Mouse (Mus musculus) MEL (cell line): ENCODE data around the gene Mrm2. TPM values are rescaled to one million over a fixed set of nuclear protein-coding genes. Genes with fewer than 3 reads are reported as not detected.
A peak's percentile ranks its signal among the peaks of the same experiment; 100 is the strongest.

Experiments used
- DNase-seq: peaks from one replicate; pipeline ENCODE4 v3.0.0; 2011; ENCODE audit warnings: low read depth, low spot score
- H3K27ac ChIP-seq: 2 replicates; pipeline ENCODE4 v1.5.1; 2012; ENCODE audit warnings: low read depth, mild to moderate bottlenecking, control low read depth, low read length, moderate library complexity; ENCODE audit not compliant: control insufficient read depth
- H3K27me3 ChIP-seq, 2 experiments: fragments of 150-350 bp in 1 of 2; sonication (generic) in 1 of 2; 2 replicates each; pipeline ENCODE4 v1.6.1; 2012; ENCODE audit warnings: low read length in 2 of 2, mild to moderate bottlenecking in 2 of 2, improper control_type of control experiment in 1 of 2, moderate library complexity in 1 of 2; ENCODE audit not compliant: insufficient read depth in 2 of 2, control insufficient read depth in 1 of 2
- H3K36me3 ChIP-seq, 2 experiments: 2 replicates each; pipeline ENCODE4 v1.6.1; 2012 to 2014; ENCODE audit warnings: low read length in 2 of 2, improper control_type of control experiment in 1 of 2, inconsistent platforms in 1 of 2, mild to moderate bottlenecking in 1 of 2; ENCODE audit not compliant: insufficient read depth in 2 of 2, control insufficient read depth in 1 of 2
- H3K4me1 ChIP-seq, 2 experiments: fragments of 150-350 bp in 1 of 2; sonication (generic) in 1 of 2; 2 replicates each; pipeline ENCODE4 v1.6.1; 2012; ENCODE audit warnings: low read length in 2 of 2, improper control_type of control experiment in 1 of 2, mild to moderate bottlenecking in 1 of 2; ENCODE audit not compliant: insufficient read depth in 2 of 2, control insufficient read depth in 1 of 2
- H3K4me3 ChIP-seq, 2 experiments: fragments of 150-350 bp in 1 of 2; sonication (generic) in 1 of 2; 2 replicates each; pipeline ENCODE4 v1.5.1; 2012; ENCODE audit warnings: low read depth in 2 of 2, low read length in 2 of 2, mild to moderate bottlenecking in 2 of 2, moderate library complexity in 2 of 2, control low read depth in 1 of 2, improper control_type of control experiment in 1 of 2; ENCODE audit not compliant: control insufficient read depth in 1 of 2, insufficient read depth in 1 of 2
- H3K79me2 ChIP-seq: 2 replicates; pipeline ENCODE4 v1.6.1; 2012; ENCODE audit warnings: mild to moderate bottlenecking, low read length, moderate library complexity; ENCODE audit not compliant: control insufficient read depth, poor library complexity, insufficient read depth
- H3K9ac ChIP-seq: 2 replicates; pipeline ENCODE4 v1.6.1; 2012; ENCODE audit warnings: low read depth, mild to moderate bottlenecking, control low read depth, low read length, moderate library complexity; ENCODE audit not compliant: control insufficient read depth, poor library complexity, severe bottlenecking
- H3K9me3 ChIP-seq: fragments of 150-350 bp; sonication (generic); replicated peaks from 2 replicates; pipeline ENCODE4 v1.6.1; 2012; ENCODE audit warnings: mild to moderate bottlenecking, low read length, improper control_type of control experiment, moderate library complexity; ENCODE audit not compliant: insufficient read depth
- BHLHE40 ChIP-seq: IDR thresholded peaks from 2 replicates; pipeline ENCODE4 v1.6.1; 2012; ENCODE audit warnings: low read depth, mild to moderate bottlenecking, inconsistent platforms, low read length, improper control_type of control experiment, borderline replicate concordance
- CHD1 ChIP-seq: IDR thresholded peaks from 2 replicates; pipeline ENCODE4 v1.6.1; 2012; ENCODE audit warnings: low read depth, mild to moderate bottlenecking, inconsistent platforms, low read length, improper control_type of control experiment
- CHD2 ChIP-seq: IDR thresholded peaks from 2 replicates; pipeline ENCODE4 v1.6.1; 2011; ENCODE audit warnings: low read length, improper control_type of control experiment
- CTCF ChIP-seq, 3 experiments: IDR thresholded peaks in 2 of 3; conservative IDR thresholded peaks in 1 of 3; 2 replicates each; pipeline ENCODE4 v1.5.1; 2011 to 2012; ENCODE audit warnings: low read length in 3 of 3, low read depth in 2 of 3, mild to moderate bottlenecking in 2 of 3, improper control_type of control experiment in 1 of 3, inconsistent platforms in 1 of 3, mixed read lengths in 1 of 3, moderate library complexity in 1 of 3; ENCODE audit not compliant: control insufficient read depth in 1 of 3, insufficient read depth in 1 of 3, poor library complexity in 1 of 3, severe bottlenecking in 1 of 3
- EP300 ChIP-seq, 2 experiments: IDR thresholded peaks; 2 replicates each; pipeline ENCODE4 v1.6.1; 2011; ENCODE audit warnings: improper control_type of control experiment in 2 of 2, low read length in 2 of 2, low read depth in 1 of 2, mild to moderate bottlenecking in 1 of 2
- ETS1 ChIP-seq: IDR thresholded peaks from 2 replicates; pipeline ENCODE4 v1.6.1; 2012; ENCODE audit warnings: low read depth, mild to moderate bottlenecking, inconsistent platforms, low read length, improper control_type of control experiment, moderate library complexity
- GABPA ChIP-seq: IDR thresholded peaks from 2 replicates; pipeline ENCODE4 v1.6.1; 2012; ENCODE audit warnings: low read depth, mild to moderate bottlenecking, inconsistent platforms, low read length, improper control_type of control experiment, moderate library complexity
- GATA1 ChIP-seq: IDR thresholded peaks from 2 replicates; pipeline ENCODE4 v1.6.1; 2011; ENCODE audit warnings: low read depth, low read length, improper control_type of control experiment
- HCFC1 ChIP-seq: IDR thresholded peaks from 2 replicates; pipeline ENCODE4 v1.6.1; 2012; ENCODE audit warnings: low read depth, mild to moderate bottlenecking, inconsistent platforms, low read length, improper control_type of control experiment, moderate library complexity
- JUND ChIP-seq: IDR thresholded peaks from 2 replicates; pipeline ENCODE4 v1.6.1; 2011; ENCODE audit warnings: low read depth, mild to moderate bottlenecking, improper control_type of control experiment, low read length
- MAFK ChIP-seq: IDR thresholded peaks from 2 replicates; pipeline ENCODE4 v1.6.1; 2011; ENCODE audit warnings: low read depth, mild to moderate bottlenecking, low read length, improper control_type of control experiment, borderline replicate concordance
- MAX ChIP-seq: IDR thresholded peaks from 2 replicates; pipeline ENCODE4 v1.6.1; 2011; ENCODE audit warnings: low read length, improper control_type of control experiment
- MAZ ChIP-seq: IDR thresholded peaks from 2 replicates; pipeline ENCODE4 v1.6.1; 2012; ENCODE audit warnings: low read depth, mild to moderate bottlenecking, inconsistent platforms, low read length, improper control_type of control experiment
- MYB ChIP-seq: IDR thresholded peaks from 2 replicates; pipeline ENCODE4 v1.6.1; 2011; ENCODE audit warnings: mild to moderate bottlenecking, low read depth, low read length, improper control_type of control experiment
- NELFE ChIP-seq: IDR thresholded peaks from 2 replicates; pipeline ENCODE4 v1.6.1; 2011; ENCODE audit warnings: low read depth, low read length, improper control_type of control experiment
- NRF1 ChIP-seq: IDR thresholded peaks from 2 replicates; pipeline ENCODE4 v1.6.1; 2014; ENCODE audit warnings: low read depth, mild to moderate bottlenecking, inconsistent platforms, low read length, improper control_type of control experiment, moderate library complexity; ENCODE audit not compliant: poor library complexity, insufficient read depth, severe bottlenecking
- POLR2A ChIP-seq, 2 experiments: IDR thresholded peaks; 2 replicates each; pipeline ENCODE4 v1.6.1; 2011 to 2012; ENCODE audit warnings: low read length in 2 of 2, mild to moderate bottlenecking in 2 of 2, control low read depth in 1 of 2, improper control_type of control experiment in 1 of 2, low read depth in 1 of 2, moderate library complexity in 1 of 2; ENCODE audit not compliant: control insufficient read depth in 1 of 2, insufficient read depth in 1 of 2, poor library complexity in 1 of 2
- POLR2AphosphoS2 ChIP-seq: IDR thresholded peaks from 2 replicates; pipeline ENCODE4 v1.6.1; 2011; ENCODE audit warnings: low read length, improper control_type of control experiment
- POLR2AphosphoS5 ChIP-seq: IDR thresholded peaks from 2 replicates; pipeline ENCODE4 v1.6.1; 2012; ENCODE audit warnings: low read depth, borderline replicate concordance, mild to moderate bottlenecking, inconsistent platforms, low read length, moderate library complexity, mixed read lengths
- RCOR1 ChIP-seq: IDR thresholded peaks from 2 replicates; pipeline ENCODE4 v1.6.1; 2012; ENCODE audit warnings: low read depth, mild to moderate bottlenecking, inconsistent platforms, low read length, improper control_type of control experiment
- SMC3 ChIP-seq: IDR thresholded peaks from 2 replicates; pipeline ENCODE4 v1.6.1; 2011; ENCODE audit warnings: low read depth, low read length, improper control_type of control experiment
- TCF12 ChIP-seq: IDR thresholded peaks from 2 replicates; pipeline ENCODE4 v1.6.1; 2014; ENCODE audit warnings: low read depth, mild to moderate bottlenecking, inconsistent platforms, low read length, improper control_type of control experiment, moderate library complexity
- USF1 ChIP-seq: IDR thresholded peaks from 2 replicates; pipeline ENCODE4 v1.6.1; 2014; ENCODE audit warnings: low read depth, mild to moderate bottlenecking, inconsistent platforms, low read length, improper control_type of control experiment, moderate library complexity
- USF2 ChIP-seq, 2 experiments: IDR thresholded peaks; 2 replicates each; pipeline ENCODE4 v1.6.1; 2011 to 2012; ENCODE audit warnings: improper control_type of control experiment in 2 of 2, low read length in 2 of 2, borderline replicate concordance in 1 of 2, inconsistent platforms in 1 of 2, low read depth in 1 of 2, mild to moderate bottlenecking in 1 of 2; ENCODE audit not compliant: insufficient read depth in 1 of 2
- ZC3H11A ChIP-seq: IDR thresholded peaks from 2 replicates; pipeline ENCODE4 v1.6.1; 2012; ENCODE audit warnings: low read depth, mild to moderate bottlenecking, inconsistent platforms, low read length, improper control_type of control experiment
- ZKSCAN1 ChIP-seq: IDR thresholded peaks from 2 replicates; pipeline ENCODE4 v1.6.1; 2012; ENCODE audit warnings: low read depth, mild to moderate bottlenecking, inconsistent platforms, low read length, improper control_type of control experiment, moderate library complexity
- ZMIZ1 ChIP-seq: IDR thresholded peaks from 2 replicates; pipeline ENCODE4 v1.6.1; 2012; ENCODE audit warnings: low read depth, mild to moderate bottlenecking, inconsistent platforms, low read length, improper control_type of control experiment, moderate library complexity
- ZNF384 ChIP-seq: IDR thresholded peaks from 2 replicates; pipeline ENCODE4 v1.6.1; 2012; ENCODE audit warnings: low read depth, mild to moderate bottlenecking, inconsistent platforms, low read length, improper control_type of control experiment
- polyA plus RNA-seq, 2 experiments: library from polyadenylated mRNA; stranded (reverse) in 1 of 2; unstranded in 1 of 2; fragments of >175 nt in 1 of 2; fragments of >200 nt in 1 of 2; gene quantifications; 2 replicates each; pipeline versions ENCODE4 v1.2.1 to v1.2.4; 2012; ENCODE audit warnings: low replicate concordance in 2 of 2, low read depth in 1 of 2; ENCODE audit not compliant: insufficient read length in 2 of 2, insufficient read depth in 1 of 2, missing spikeins in 1 of 2
- total RNA-seq: library from RNA; depleted of rRNA; stranded (reverse); fragments of 300-350 nt; gene quantifications from 2 replicates; pipeline ENCODE4 v1.2.3, GENCODE M21; 2012

Gene Mrm2
- total and polyA plus RNA-seq, 3 experiments: 14.1 to 15.3 TPM; not detected in 1

DNA sequence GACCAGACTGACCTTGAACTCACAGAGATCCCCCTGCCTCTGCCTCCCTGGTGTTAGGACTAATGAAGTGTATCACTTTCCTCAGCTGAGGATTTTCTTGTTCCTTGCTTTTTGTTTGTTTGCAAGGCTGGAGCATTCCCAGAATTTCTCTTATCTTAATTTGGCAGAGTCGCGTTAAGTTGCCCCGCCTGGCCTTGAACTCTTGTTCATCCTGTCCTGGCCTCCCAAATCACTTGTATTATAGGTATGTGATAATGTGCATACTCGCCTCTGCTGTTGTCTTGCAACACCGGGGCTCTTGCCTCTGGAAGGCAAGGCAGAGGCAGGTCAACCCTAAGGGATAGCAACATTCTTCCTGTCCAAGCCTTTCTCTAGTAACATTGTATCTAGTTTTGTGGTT, 7.6 kb downstream of the Mrm2 start:
- no peaks in the 10 kb centered on the region for H3K27me3 ChIP-seq
- H3K27ac ChIP-seq: no peak overlapping the region
- no peak overlapping the region for H3K4me3 ChIP-seq
- DNase-seq: no peak
- peaks cover 0 to 10% of the 10 kb centered on the region in 2 experiments; a peak in 3 of 4 replicates for H3K4me1 ChIP-seq
- peaks cover 29% of the 10 kb centered on the region for H3K79me2 ChIP-seq
- H3K36me3 ChIP-seq: peaks cover 0 to 8% of the 10 kb centered on the region in 2 experiments; a peak in 2 of 4 replicates
- TF ChIP-seq CHD2 (no peak), GABPA (no peak), JUND (no peak), MYB (no peak)
- no peak overlapping the region for H3K9ac ChIP-seq
- H3K9me3 ChIP-seq: no peaks in the 10 kb centered on the region

GRCm38 (mm10) chr5:140321756-140322575, 9.7 kb downstream of the Mrm2 start:
- H3K27ac ChIP-seq: peak overlapping the region; percentile 93
- no peaks in the 10 kb centered on the region for H3K27me3 ChIP-seq
- H3K36me3 ChIP-seq: peaks cover 0 to 8% of the 10 kb centered on the region in 2 experiments; a peak in 2 of 4 replicates
- H3K4me1 ChIP-seq: peaks cover 0 to 11% of the 10 kb centered on the region in 2 experiments; a peak in 3 of 4 replicates
- H3K9ac ChIP-seq: peak overlapping the region; percentile 81
- H3K9me3 ChIP-seq: no peaks in the 10 kb centered on the region
- peak overlapping the region; percentile 75 to 92 for H3K4me3 ChIP-seq
- peaks cover 41% of the 10 kb centered on the region for H3K79me2 ChIP-seq
- DNase-seq: peak; percentile 67
- TF ChIP-seq POLR2AphosphoS2 (no peak; the same call in 1 of the 2 replicates), JUND (no peak), CHD1 (peak; percentile 49; the same call in 1 of the 2 replicates), ETS1 (peak; percentile 38), HCFC1 (no peak), TCF12 (no peak), EP300 (IDR thresholded peaks at IDR 0.05; ENCODE audit: low read depth in 1 of 2, low read length in 2 of 2) (no peak), ZKSCAN1 (no peak), ZC3H11A (no peak), GATA1 (no peak), CTCF (IDR thresholded peaks at IDR 0.05 in 2 of 3, conservative IDR thresholded peaks at IDR 0.05 in 1 of 3; ENCODE audit: control insufficient read depth in 1 of 3, insufficient read depth in 1 of 3, low read depth in 2 of 3, low read length in 3 of 3, poor library complexity in 1 of 3, severe bottlenecking in 1 of 3) (0 out of 6 replicates have a peak, but pooled peaks of 1 of the 3 experiments have one; percentile 5), MAZ (no peak), NELFE (0 out of 2 replicates have a peak, but pooled peaks have one; percentile 18), USF1 (no peak), RCOR1 (no peak), GABPA (no peak), MAX (peak; percentile 17; the same call in 1 of the 2 replicates), NRF1 (no peak), SMC3 (no peak), MAFK (no peak), POLR2A (IDR thresholded peaks at IDR 0.05; ENCODE audit: control insufficient read depth in 1 of 2, insufficient read depth in 1 of 2, low read depth in 1 of 2, low read length in 2 of 2, poor library complexity in 1 of 2) (no peak), POLR2AphosphoS5 (no peak), ZMIZ1 (no peak), MYB (no peak), CHD2 (no peak), USF2 (IDR thresholded peaks at IDR 0.05; ENCODE audit: borderline replicate concordance in 1 of 2, insufficient read depth in 1 of 2, low read depth in 1 of 2, low read length in 2 of 2) (no peak), ZNF384 (no peak), BHLHE40 (no peak)
